Mouse (Mus musculus): ENCODE measurements at regions not wholly inside any gene's neighbourhood (a gene's known extent, or its start where the extent isn't known, plus 50 kb on each side); places are given as distances from the start of the nearest gene placed in this dataset.
A peak's percentile ranks its signal among the peaks of the same experiment; 100 is the strongest.

DNA sequence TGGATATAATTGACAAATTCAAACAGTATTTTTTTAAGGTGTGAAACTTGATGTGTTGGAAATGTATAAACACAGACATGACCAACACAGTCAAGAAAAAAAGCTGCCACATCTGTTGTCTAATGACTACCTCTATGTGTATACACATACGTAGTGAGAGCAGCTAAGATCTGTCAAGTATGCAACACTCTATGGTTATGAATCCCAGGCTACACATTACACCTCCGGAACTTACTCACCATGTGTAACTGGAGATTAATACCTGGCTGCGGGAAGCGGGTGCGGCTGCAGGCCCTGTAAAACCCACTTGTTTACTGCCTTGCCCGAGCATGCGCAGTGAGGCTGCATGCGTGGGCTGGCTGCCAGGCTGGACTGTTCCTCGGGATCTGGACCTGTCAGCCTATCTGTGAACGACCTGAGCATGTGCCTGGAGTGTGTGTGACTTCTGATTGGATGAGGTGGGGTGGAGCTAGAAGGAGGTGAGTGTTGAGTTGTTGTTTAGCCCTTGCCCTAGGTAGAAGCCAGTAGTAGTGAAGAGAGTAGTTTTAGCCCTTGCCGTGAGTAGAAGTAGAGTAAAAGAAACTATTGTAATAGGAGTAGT is 211.1 kb downstream of the Sp3 start:
- no peak for DNase-seq

DNA sequence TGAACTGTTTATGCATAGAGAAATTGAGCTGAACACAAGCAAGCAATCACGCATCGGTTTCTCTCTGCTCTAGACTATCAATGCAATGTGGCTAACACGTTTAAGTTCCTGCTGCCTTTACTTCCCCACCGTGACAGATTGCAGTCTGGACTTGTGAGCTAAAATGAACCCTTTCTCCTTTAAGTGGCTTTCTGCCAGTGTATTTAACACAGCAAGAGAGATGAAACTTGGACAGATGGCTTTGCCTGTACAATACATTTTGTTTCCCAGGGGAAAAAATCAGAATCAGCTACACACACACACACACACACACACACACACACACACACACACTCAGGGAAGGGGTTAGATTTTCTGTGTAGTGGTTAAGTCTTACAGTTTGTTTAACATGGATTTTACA is 206.8 kb downstream of the Sp3 start:
- no peak for DNase-seq

DNA sequence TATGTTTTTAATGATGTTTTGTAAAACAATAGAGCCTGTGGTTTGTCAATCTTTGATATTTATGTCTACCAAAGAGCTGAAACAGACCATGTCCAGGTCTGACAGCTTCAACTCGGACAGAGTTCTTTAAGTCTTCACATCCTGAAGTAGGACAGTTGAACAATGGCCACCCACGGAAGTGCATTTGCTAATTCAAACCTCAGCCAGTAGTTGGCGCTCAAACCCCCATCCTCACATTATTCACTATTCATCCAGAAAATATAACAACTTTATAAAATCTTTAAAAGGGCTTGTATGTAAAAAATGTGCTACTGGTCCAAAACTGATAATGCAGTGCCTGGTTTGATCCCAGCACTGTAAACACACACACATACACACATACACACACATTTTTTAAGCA is 202.9 kb downstream of the Sp3 start:
- DNase-seq, result no peak

DNA sequence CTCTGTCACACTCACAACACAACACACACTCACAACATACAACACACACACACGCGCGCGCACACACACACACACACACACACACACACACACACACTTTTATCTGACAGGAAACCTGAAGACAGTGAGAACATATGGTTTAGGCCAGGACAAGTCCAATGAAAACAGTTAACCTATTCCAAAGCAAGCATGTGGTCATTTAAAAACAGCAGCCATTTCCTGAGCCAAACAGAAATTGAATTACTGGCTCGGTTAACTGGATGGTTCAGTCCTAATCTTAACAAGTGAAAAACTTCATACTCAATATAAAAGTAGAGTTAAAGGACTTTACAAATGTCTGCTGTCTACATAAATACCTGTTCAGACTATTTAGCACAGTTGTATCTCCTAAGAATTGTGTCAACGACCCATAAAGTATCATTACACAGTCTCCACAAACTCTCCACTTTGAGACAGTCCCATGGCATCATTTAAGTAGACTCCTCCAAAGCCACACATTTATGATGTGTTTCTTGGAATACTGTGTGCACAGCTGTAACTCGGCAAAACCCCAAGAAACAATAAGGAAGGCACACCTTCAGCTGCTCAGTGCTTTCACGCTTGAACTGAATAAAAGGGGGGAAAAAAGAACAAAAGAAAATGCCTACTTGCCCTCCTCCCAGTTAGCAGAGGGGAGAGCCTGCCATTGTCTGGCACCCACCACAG is 202.3 kb downstream of the Sp3 start:
- no peak for DNase-seq

DNA sequence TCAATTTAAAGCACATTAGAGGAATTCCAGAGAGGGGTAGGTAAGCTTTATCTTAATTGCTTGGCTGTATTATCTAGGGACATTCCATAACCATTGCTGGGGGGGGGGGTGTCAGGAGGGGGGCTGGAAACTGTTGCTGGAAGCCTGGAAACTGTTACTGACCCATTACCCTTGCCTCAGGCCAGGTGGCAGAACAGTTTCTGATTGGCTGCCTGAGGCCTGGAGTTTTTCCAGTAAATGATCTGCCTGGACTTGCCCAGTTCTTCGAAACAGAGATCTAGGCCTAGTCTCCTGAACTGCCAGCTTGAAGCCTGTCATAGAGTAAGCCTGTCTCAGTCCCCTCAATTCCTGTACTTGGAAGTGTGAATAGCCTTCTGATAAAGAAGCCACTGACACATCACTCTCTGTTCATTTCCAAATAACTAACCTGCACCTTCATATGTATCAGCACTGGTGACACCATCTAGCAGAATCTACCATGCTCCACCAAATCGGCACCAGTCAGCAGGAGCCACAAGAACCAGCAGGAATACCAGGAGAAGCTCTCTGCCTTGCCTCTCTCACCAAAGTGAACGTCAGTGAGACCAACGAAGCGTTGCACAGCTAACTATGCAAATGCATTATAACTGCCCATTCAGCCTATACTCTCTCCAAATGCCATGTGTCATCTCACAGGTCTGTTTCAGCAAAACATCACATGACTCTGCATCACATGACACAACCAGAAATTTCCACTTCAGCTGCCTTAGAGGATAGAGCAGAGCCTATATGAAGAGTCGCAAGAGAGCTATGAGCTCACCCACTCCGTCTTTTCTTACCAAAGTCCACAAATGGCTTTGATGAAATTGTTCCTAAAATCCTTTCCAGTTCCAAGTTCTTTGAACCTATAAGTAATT is 200.7 kb downstream of the Sp3 start:
- no peak for DNase-seq

DNA sequence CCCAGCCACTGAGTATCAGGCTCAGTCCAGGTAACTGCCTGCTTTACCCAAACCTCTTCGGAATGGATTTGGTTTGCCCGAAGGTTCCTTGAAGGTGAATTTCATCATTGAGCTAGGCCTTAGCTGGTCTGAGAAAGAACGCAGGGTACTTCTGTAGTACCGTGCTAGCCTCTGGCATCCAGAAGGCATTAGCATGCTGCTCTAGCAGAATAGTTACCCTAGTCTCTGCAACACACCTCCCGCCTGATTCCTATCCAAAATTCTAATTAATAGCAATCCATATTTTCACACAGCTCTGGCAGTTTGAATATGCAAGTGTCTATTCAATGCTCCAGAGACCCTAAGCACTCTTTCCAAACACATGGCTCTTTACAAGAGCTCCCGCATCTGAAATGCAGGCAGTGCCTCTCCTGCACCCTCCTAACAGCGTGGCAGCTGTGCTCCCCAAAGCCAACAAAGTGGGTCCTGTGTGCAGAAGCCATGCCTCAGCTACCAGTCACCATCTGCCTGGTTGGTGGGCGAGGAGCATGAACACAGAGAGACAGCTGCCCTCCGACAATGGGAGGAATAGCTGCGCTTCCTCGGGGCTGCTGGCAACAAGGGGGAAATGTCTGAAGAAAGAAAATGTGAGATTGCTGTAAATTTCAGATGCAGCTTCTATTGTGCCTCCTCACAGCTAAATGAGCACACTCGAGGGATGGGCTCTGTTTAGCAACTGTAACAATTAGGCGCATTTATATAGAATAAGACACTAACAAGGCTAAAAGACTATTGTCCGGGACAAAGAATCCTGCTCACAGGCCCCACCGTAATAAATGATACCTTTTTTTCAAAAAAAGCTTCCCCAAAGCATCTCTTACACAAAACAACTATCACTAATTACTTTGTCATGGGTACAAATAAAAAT is 198.6 kb downstream of the Sp3 start:
- DNase-seq, result no peak

DNA sequence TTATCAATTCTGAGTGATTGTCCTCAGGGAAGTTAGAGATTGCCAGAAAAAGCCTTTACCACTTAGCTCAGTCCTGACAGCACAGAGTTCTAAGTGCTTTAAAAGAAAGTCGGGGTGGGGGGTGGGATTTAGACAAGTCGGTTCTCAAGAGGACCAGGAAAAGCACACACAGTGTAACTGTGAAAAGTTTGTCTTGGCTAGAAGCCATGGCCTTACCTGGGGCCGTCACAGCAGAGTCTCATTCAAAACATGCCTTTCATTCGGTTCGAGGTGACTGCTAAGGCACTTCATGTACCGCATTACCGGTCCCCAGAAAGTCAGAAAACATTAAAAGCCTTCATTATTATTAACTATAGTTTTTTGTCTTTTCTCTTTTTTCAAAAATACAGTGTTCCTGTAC is 197.9 kb downstream of the Sp3 start:
- DNase-seq, result peak; percentile 19

DNA sequence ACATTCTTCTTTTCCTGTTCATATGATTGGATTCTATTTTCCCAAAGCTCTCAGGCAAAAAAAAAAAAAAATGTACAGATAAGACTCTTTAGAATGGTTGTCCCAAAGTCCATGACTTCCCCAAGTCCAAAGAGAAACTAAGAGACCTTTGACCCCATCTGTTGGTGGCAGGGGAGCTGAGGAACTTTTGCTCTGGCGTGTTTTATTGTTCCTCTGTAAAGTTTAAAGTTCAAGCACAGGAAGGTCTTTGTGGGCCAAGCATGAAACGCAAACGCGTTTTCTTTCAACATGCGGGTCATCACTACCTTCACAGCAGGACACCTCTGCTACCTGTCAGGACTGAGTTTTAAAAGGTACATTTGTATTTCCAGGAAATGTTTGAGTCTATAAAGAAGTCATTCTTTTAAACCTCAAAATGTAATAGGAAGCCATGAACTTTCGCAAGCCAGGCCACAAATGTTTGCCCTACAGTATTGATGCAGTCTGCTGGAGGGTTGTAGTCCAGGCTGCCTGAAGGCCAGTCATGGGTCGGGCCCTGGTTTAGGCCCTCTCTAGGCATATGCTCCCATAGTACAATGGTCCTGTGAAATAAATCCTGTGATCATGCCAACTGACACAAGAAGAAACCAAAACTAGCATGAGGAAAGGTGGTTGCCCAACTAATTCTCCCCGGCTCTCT is 194.7 kb downstream of the Sp3 start:
- no peak for DNase-seq

DNA sequence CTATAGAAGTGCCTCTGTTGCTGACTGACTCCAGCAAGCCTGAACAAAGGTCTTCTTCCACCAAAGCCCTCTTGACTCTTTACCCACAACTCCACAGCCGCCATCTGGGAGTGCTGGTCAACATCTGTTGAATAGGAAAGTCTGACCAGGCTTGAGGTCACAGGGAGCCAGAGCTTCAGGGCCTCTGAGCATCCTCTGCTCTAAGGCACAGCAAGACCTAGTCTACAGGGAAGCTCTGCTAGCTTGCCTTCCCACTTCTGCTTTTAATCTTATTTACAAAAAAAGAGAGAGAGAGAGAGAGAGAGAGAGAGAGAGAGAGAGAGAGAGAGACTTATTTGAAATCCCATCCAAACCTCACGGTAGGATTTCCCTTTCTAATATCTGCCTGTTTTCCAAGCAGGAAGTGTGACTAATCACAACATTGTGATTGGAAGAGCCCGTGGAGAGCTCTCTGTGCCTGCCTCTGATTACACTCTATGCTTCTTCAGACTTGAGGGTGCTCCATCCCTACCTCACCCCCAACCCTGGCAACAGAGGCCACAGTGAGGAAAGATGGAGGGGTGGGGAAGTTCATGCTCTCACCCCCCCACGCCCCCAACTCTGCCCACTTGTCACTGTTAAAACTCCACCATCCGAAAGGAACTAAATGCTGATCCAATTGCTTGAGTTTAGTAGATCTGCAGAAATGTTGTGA is 194.1 kb downstream of the Sp3 start:
- DNase-seq, result no peak

DNA sequence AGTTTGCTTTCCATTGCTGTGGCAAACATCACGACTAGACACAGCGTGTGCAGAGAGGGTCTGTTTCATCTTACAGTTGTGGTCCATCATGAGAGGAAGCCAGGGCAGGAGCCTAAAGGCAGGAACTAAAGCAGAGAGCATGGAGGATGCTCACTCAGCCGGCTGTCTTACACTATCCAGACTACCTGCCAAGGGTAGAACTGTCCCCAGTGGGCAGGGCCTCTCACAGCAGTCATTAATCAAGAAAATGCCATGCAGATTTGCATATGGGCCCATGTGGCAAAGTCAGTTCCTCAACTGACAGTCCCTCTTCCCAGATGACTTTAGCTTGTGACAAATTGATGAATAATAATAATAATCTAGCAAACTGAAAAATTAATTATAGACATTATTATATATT is 192.6 kb downstream of the Sp3 start:
- DNase-seq, result no peak

DNA sequence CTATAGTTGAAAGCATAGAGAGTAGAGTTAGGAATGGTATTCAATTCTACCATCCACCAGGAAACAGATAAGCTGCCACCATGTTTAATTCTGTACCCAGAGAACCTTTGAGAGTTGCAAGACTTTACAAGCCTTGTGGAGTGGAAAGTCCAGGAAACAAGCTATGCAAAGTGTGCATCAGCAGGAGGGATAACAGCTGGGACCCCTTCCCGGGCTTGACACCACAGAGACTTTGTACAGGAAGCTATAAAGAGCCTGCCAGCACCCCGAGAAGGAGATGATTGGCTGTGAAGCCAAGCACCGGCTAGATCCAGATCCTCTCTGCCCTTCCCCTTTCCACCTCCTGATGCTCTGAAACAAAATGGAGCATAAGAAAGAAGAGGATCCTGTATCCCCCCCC is 188.8 kb downstream of the Sp3 start:
- no peak for DNase-seq

DNA sequence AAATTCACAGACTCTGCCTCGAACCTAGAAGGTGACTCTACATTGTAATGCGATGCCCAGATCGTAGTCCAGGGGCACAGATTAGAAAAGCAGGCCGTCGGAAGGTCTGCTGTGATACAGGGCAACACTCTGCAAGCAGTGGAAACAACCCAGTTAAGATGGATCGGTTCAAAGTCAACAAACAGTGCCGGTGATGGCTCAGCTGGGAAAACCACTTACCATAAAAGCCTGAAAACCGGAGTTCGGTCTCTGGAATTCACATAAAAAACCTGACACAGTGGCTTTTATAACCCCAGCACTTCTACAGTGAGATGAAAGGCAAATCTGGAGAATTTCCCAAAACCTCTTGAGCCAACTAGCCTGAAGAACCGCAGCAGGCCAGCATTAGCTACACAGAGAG is 186.8 kb downstream of the Sp3 start:
- no peak for DNase-seq

DNA sequence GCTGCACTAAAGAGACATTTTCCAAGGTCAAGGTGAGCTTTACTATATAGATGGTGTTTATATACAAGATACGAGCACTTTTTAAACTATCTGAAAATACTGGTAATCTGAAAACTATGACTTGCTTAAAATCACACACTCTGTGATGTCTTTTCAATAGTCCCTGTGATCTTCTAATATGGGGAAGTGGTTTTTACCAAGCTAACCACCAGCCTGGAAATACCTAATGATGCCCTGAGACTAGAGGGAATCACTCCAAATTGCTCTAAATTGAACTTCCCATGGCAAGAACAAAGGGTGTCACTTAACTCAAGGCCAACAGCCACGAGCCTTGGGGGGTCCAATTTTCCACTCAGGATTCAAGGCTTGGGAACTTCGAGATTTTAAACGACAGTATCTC is 185.7 kb downstream of the Sp3 start:
- no peak for DNase-seq

DNA sequence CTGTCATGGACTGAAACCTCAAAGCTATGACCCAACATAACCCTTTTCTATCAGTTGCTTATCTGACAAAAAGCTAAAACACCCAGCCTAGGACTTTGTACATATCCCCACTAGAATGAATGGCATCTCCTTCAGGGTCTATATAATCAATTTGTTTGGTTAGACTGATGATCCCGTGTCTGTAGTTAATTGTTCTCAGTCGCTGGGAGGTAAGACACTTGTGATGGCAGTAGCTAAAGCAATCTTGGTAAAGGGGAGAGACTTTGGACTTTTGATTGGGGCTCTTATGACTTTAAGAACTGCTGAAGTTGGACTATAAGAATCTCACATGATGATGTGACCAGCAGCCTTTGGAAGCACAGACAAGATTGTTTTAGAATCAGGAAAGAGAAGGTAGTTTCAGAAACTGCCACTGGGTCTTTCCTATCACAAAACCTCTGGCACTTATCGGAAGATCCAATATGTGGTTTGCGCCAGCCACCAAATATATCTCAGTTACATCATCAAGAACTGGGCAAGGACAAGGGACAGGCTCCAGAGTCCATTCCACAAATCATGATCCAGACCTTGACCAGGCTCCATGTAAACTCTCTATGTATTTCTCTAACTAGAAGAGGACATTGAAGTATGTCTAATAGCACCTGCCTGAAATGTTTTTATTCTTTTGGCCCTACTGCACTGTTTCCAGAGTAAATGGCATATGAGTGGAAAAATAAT is 183.1 kb downstream of the Sp3 start:
- DNase-seq, result no peak

DNA sequence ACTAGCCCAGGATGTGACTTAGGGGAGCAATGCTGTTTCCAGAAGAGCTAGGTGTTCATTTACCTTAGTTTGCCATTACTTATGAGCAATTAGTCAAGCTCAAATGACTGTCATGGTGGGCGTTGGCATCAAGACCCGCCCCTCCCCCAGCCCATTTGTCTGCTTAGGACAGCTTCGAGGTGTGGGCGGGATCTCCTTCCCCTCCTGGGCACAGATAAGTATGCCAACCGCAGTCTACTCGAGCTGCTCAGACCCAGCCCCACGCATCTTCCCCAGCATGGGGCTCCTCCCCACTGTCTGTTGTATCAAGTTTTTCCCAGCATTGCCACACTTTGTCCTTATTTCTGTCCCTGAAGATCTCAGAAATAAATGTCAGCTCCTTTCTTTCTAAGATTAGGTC is 179.6 kb downstream of the Sp3 start:
- no peak for DNase-seq

DNA sequence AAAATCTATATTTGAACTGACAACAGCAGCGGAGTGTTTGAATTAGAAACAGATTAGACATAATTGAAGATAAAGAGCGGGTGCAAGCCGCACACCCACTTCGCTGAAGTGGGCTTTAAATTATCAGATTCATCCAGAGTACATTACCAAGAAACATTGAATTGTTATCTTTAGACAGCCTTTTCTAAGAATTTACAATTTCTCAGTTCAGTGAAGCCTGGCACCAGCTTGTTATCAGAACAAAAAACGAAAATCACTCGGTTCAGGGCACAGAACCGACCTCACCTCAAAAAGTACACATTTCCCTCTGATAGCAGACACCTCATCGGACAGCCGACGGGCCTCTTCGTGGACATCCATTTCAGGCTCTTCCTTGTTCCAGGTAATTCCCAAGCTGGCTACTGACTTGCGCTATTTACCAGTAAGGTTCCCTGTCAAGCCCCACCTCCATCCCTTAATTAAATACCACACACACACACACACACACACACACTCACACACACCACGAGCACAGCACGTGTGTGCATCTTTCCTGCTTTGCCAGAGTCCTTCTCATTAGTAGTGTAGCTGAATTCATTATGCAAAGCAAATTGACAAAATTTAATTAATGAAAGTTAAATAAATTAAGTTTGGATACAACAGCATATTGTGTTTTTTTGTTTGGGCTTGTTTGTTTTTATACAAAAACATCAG is 166.8 kb downstream of the Sp3 start:
- DNase-seq, result no peak

DNA sequence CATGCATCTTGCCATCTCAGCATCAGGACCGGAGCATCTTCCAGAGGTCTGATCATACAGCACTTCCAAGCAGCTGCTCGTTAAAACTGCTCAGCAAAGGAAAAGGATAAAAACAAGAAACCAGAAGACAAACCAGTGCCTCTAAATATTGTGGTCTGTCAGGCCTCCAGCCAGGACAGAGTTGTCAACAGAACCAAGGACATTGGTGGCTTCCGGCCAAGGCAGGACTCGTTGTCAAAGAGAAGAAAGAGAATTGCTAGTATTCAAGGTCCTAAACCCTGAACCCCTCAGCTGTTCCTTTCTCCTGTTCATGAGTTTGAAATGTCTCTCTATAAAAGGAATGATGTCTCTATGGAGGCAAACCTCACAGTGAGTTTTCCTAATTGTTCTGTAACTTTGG is 155.0 kb downstream of the Sp3 start:
- DNase-seq, result no peak

DNA sequence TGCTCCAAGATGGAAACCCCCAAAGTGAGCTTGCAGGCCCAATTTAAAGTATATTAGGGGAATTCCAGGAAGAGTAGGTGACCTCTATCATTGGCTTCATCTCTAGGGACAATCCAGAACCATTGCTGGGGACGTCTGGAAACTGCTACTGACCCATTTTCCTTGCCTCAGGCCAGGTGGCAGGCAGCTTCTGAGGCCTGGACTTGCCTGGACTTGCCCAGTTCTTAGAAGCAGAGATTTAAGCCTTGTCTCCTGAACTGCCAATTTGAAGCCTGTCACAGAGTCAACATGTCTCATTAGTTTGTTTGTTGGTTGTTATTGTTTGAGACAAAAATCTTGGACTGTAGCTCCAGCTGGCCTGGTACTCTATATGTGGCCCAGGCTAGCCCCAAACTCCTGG is 151.1 kb downstream of the Sp3 start:
- no peak for DNase-seq

DNA sequence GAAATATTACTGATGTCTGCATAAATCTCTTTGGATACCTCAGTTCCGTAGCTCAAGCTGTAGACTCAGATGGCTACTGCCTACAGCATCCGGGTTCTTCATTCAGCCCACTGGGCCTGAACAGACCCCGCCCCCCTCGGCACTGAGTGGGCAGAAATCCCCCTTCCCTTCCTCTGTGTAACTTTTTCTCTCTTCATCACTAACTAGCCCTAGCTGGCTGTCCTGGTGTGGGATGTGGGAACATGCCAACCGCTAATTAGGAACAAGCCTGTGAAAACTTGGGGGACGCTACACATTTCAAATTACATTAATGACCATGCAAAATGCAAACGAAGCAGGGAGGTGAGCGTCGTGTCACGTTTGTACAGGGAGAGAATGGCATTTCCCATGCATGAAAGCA is 147.5 kb downstream of the Sp3 start:
- DNase-seq, result no peak

DNA sequence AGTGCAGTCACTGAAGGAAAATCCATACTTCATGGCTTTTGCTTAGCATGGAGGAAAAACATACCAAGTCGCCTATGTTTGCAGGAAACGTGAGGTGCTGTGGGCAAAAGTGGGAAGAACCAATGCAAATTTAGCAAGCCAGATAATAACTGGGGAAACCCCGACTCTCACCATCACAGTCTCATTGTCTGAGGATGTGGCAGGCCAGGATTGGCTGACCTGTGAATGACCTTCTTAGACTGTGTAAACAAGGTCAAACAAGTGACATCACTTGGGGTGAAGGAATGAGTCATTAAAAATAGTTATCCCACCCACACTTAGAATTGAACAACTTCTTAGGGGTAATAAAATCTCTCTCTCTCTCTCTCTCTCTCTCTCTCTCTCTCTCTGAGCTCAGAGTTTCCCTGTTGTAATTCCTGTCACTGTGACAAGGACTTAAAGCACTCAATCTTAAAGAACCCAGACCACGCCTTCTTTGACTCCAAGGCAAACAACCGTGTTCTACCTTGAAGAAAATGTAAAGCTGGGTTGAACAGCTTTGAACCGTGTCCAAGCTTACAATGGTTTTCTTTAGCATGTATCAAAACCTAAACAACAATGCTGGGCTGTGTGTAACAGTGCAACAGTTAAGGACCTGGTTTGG is 142.0 kb downstream of the Sp3 start:
- no peak for DNase-seq
